Mouse (Mus musculus) C2C12 (cell line): ENCODE results near the gene Itpkc.

Source experiments
- CEBPB ChIP-seq: IDR thresholded peaks from one replicate; pipeline ENCODE4 v1.6.1; 2011; ENCODE audit warnings: low read depth, mild to moderate bottlenecking, control low read depth, moderate library complexity
- CTCF ChIP-seq: IDR thresholded peaks from one replicate; pipeline ENCODE4 v1.5.1; 2011; ENCODE audit not compliant: control insufficient read depth, insufficient read depth, insufficient read length
- MAX ChIP-seq: IDR thresholded peaks from one replicate; pipeline ENCODE4 v1.6.1; 2011; ENCODE audit warnings: mild to moderate bottlenecking, control low read depth
- MYOD1 ChIP-seq: IDR thresholded peaks from one replicate; pipeline ENCODE4 v1.6.1; 2011; ENCODE audit warnings: low read depth; ENCODE audit not compliant: control insufficient read depth, insufficient read length
- USF1 ChIP-seq: IDR thresholded peaks from one replicate; pipeline ENCODE4 v1.6.1; 2011; ENCODE audit warnings: low read depth, mild to moderate bottlenecking, control low read depth, moderate library complexity

GRCm38 (mm10) chr7:27257852-27258204, 29.4 kb upstream of the Itpkc start:
- TF ChIP-seq CTCF (no peak), MAX (no peak), USF1 (no peak), MYOD1 (no peak), CEBPB (no peak)
